Mouse (Mus musculus): ENCODE results near the gene Ptges. TPM values are rescaled to one million over a fixed set of nuclear protein-coding genes. Genes with fewer than 3 reads are reported as not detected.
A peak's percentile ranks its signal among the peaks of the same experiment; 100 is the strongest.
"Not testable (repeated sequence)": the region's sequence is repeated elsewhere in the genome, so short reads cannot be mapped to it uniquely, and the experiment has no call there.

Ptges gene
- total RNA-seq (2021), result 1 to 10 TPM; 2.1 to 3.5 TPM

GRCm38 (mm10) chr2:30929483-30930045 is at the start of gene Ptges:
Ptges (minus strand) TSS chr2:30929863.
- peak; percentile 75 for DNase-seq

- DNase-seq, result peak; percentile 92
Measured at GRCm38 (mm10) chr2:30967352-30968327, 38.0 kb upstream of the Ptges start, which contains the start of gene Tor1a. Tor1a (minus strand) TSS chr2:30967933.

GRCm38 (mm10) chr2:30966826-30967225 is 37.2 kb upstream of the Ptges start:
- no peak for DNase-seq

- DNase-seq, result no peak
Measured at GRCm38 (mm10) chr2:30965627-30966026, 36.0 kb upstream of the Ptges start.

- no peak for DNase-seq
Measured at GRCm38 (mm10) chr2:30962570-30963254, 33.0 kb upstream of the Ptges start.

GRCm38 (mm10) chr2:30959856-30960255 is 30.2 kb upstream of the Ptges start:
- no peak for DNase-seq

- no peak for DNase-seq
Measured at GRCm38 (mm10) chr2:30958726-30959125, 29.1 kb upstream of the Ptges start.

- no peak for DNase-seq
Measured at GRCm38 (mm10) chr2:30957511-30957910, 27.8 kb upstream of the Ptges start.

GRCm38 (mm10) chr2:30954797-30955196 is 25.1 kb upstream of the Ptges start:
- no peak for DNase-seq

- DNase-seq, result peak; percentile 86
Measured at GRCm38 (mm10) chr2:30952824-30953490, 23.3 kb upstream of the Ptges start, which contains the start of gene Tor1b. Tor1b (plus strand) TSS chr2:30952959.

GRCm38 (mm10) chr2:30952457-30952823 is 22.8 kb upstream of the Ptges start:
- no peak for DNase-seq

GRCm38 (mm10) chr2:30942603-30943011 is 12.9 kb upstream of the Ptges start:
- peak; percentile 66 for DNase-seq

- not testable (repeated sequence) for DNase-seq
Measured at GRCm38 (mm10) chr2:30942116-30942515, 12.5 kb upstream of the Ptges start.

- DNase-seq, result no peak
Measured at GRCm38 (mm10) chr2:30941586-30941985, 11.9 kb upstream of the Ptges start.

- no peak for DNase-seq
Measured at GRCm38 (mm10) chr2:30938574-30938991, 8.9 kb upstream of the Ptges start.

GRCm38 (mm10) chr2:30937731-30938130 is 8.1 kb upstream of the Ptges start:
- no peak for DNase-seq

- DNase-seq, result no peak
Measured at GRCm38 (mm10) chr2:30936808-30937207, 7.1 kb upstream of the Ptges start.

GRCm38 (mm10) chr2:30933917-30934450 is 4.3 kb upstream of the Ptges start:
- DNase-seq, result peak; percentile 87

GRCm38 (mm10) chr2:30933032-30933431 is 3.4 kb upstream of the Ptges start:
- DNase-seq, result no peak

- DNase-seq, result no peak
Measured at GRCm38 (mm10) chr2:30931922-30932321, 2.3 kb upstream of the Ptges start.

- DNase-seq, result not testable (repeated sequence)
Measured at GRCm38 (mm10) chr2:30930846-30931245, 1.2 kb upstream of the Ptges start.

- DNase-seq, result no peak
Measured at GRCm38 (mm10) chr2:30928893-30929482, 675 bp downstream of the Ptges start.
